Mouse (Mus musculus) olfactory bulb, adult 2 months (tissue): Measurements from ENCODE around the gene Yes1. TPM values are rescaled to one million over a fixed set of nuclear protein-coding genes. Genes with fewer than 3 reads are reported as not detected.

Experiments used
- H3K27ac ChIP-seq: fragments of 200-500 bp; 2 replicates; pipeline ENCODE4 v1.5.1; 2012; ENCODE audit warnings: low read depth, low read length; ENCODE audit not compliant: insufficient read depth
- H3K4me1 ChIP-seq: fragments of 200-500 bp; 2 replicates; pipeline ENCODE4 v1.6.1; 2012; ENCODE audit warnings: low read length; ENCODE audit not compliant: control insufficient read depth, insufficient read depth
- H3K4me3 ChIP-seq: fragments of 200-500 bp; 2 replicates; pipeline ENCODE4 v1.5.1; 2012; ENCODE audit warnings: mild to moderate bottlenecking, low read depth, low read length, moderate library complexity; ENCODE audit not compliant: insufficient read depth
- CTCF ChIP-seq: fragments of 200-500 bp; IDR thresholded peaks from 2 replicates; pipeline ENCODE4 v1.5.1; 2012; ENCODE audit warnings: low read depth, mild to moderate bottlenecking, low read length, moderate library complexity; ENCODE audit not compliant: insufficient read depth
- POLR2A ChIP-seq: fragments of 200-500 bp; IDR thresholded peaks from 2 replicates; pipeline ENCODE4 v1.6.1; 2012; ENCODE audit warnings: mild to moderate bottlenecking, low read depth, low read length, moderate library complexity; ENCODE audit not compliant: insufficient read depth
- WGBS: fragments of 180-500 bp; shearing (Covaris S2); methylation state at CpG from one replicate; pipeline ENCODE4 v1.1.7; 2018; 5-methylcytosine and 5-hydroxymethylcytosine counted together
- polyA plus RNA-seq: library from polyadenylated mRNA; stranded (reverse); fragments of >200 nt; gene quantifications from 2 replicates; pipeline ENCODE4 v1.2.4, GENCODE M21; 2012; ENCODE audit warnings: low replicate concordance; ENCODE audit not compliant: missing spikeins, insufficient read depth, insufficient read length

The Yes1 gene
- polyA plus RNA-seq, 1 experiment: not detected

DNA sequence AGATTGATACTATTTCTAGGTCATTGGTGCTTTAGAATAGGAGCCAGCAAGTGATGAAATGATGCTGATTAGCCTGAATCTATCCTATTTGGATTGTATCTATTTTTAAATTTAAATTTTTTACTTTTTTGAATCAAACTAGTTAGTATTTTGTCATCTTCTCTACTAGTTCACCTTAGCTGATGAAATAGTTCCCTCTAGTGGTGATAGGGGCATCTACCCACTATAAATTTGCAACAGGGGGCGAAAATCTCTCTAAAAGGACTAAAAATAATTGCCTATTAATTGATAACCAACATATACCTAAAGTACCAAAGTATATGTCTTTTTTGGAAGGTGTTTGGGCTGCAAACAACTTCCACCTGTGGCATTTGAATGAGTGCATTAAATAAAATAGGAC lies 46.4 kb downstream of the Yes1 start:
- Histone ChIP-seq H3K4me3 (no peak overlapping the region), H3K27ac (no peak overlapping the region), H3K4me1 (no peaks in the 10 kb centered on the region)
- no peak for TF ChIP-seq CTCF
- TF ChIP-seq POLR2A: no peak
- WGBS: 24% methylated on average over 1 of the region's 1 CpGs

DNA sequence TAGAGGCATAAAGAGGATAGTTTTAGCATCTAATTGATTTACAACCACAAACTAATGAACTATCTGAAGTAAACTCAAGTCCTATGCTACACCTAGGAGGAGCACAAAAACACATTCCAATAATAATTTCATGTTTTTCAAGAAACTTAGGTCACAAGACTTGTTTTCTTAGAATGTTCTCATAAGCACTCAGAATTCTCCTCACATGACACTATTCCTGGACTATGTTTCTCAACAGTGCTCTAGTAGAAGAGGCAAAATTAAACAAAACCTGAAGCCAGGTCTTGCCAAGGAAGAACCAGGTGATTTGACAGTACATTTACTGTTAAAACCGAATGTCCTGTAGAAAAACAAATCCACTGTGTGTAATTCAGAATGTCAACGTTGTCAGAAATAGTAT lies 71.5 kb downstream of the Yes1 start:
- Histone ChIP-seq H3K4me3 (no peak overlapping the region), H3K4me1 (no peaks in the 10 kb centered on the region), H3K27ac (no peak overlapping the region)
- TF ChIP-seq POLR2A (no peak), CTCF (no peak)
- 27% methylated on average over 2 of the region's 2 CpGs for WGBS

GRCm38 (mm10) chr5:32693411-32693810 lies 82.4 kb downstream of the Yes1 start:
- TF ChIP-seq POLR2A (no peak), CTCF (no peak)
- 60% methylated on average over 2 of the region's 2 CpGs for WGBS
- no peak overlapping the region for H3K4me3 ChIP-seq
- no peak overlapping the region for H3K27ac ChIP-seq
- no peaks in the 10 kb centered on the region for H3K4me1 ChIP-seq

GRCm38 (mm10) chr5:32697208-32697867 lies 86.4 kb downstream of the Yes1 start:
- Histone ChIP-seq H3K4me1 (no peaks in the 10 kb centered on the region), H3K4me3 (no peak overlapping the region), H3K27ac (no peak overlapping the region)
- TF ChIP-seq POLR2A: no peak
- TF ChIP-seq CTCF: no peak
- WGBS: 80% methylated on average over 5 of the region's 5 CpGs

DNA sequence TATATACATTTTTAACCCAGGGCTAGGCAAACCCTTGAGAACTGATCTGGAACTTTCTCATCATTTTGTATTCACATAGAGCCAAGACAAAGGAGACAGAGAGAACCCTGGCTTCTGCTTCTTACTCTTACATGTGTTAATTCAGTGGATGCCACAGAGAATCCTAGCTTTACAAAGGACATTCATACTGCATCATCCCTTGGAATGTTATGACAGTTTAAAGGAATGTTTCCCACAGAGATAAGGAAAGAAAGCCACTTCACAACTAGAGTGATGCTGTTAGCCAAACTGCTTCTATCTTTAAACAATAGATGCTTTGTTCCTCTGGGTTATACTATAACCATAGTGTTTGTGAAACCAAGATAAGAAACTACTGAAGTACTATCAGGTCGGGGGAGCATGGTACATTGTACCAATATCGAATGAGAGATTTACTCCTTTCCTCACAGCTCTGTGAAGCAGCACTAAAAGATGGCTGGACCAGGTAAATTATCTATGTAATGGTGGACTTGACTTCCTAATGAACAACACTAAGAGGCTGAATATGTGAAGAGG lies 95.3 kb downstream of the Yes1 start:
- no peak overlapping the region for H3K4me3 ChIP-seq
- no peak overlapping the region for H3K27ac ChIP-seq
- 74% methylated on average over 2 of the region's 2 CpGs for WGBS
- no peaks in the 10 kb centered on the region for H3K4me1 ChIP-seq
- TF ChIP-seq CTCF (no peak), POLR2A (no peak)

DNA sequence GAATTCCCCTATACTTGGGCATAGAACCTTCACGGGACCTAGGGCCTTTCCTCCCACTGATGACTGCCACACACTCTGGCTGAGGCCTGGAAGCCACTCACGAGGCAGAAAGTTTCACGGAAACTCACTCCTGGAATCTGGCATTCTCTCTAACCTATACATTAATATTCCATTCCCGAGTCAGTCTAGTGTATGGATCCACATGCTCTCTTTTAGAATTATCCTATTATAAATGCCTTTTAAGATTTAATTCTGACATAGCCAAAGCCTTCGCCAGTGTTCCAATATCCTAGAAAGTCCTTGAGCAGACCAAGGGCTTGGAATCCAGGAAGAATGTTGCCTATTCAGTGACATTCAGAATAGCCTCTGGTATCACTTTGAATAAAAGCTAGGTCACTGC lies 100.5 kb downstream of the Yes1 start:
- no peak overlapping the region for H3K4me3 ChIP-seq
- TF ChIP-seq POLR2A (no peak), CTCF (no peak)
- H3K27ac ChIP-seq: no peak overlapping the region
- 69% methylated on average over 5 of the region's 5 CpGs for WGBS
- no peaks in the 10 kb centered on the region for H3K4me1 ChIP-seq

GRCm38 (mm10) chr5:32712221-32713041 lies 101.5 kb downstream of the Yes1 start:
- Histone ChIP-seq H3K27ac (no peak overlapping the region), H3K4me3 (no peak overlapping the region), H3K4me1 (no peaks in the 10 kb centered on the region)
- TF ChIP-seq CTCF (no peak), POLR2A (no peak)
- WGBS: 62% methylated on average over 4 of the region's 4 CpGs

- Histone ChIP-seq H3K4me1 (no peaks in the 10 kb centered on the region), H3K4me3 (peak overlapping the region; percentile 80), H3K27ac (peak overlapping the region; percentile 76)
- 22% methylated on average over 2 of the region's 2 CpGs for WGBS
- TF ChIP-seq CTCF (no peak), POLR2A (no peak)
Observed at GRCm38 (mm10) chr5:32713042-32713702, 102.2 kb downstream of the Yes1 start.
